Mouse (Mus musculus) brain, adult 2 months (tissue): Measurements from ENCODE around the gene Olfm4.

Experiments used
- DNase-seq: peaks from one replicate; pipeline ENCODE4 v3.0.0; 2011; ENCODE audit warnings: low read depth, low spot score

The Olfm4 gene

GRCm38 (mm10) chr14:80026078-80026477 is 42.2 kb downstream of the Olfm4 start:
- DNase-seq = peak; percentile 81

GRCm38 (mm10) chr14:80029297-80030001 is 45.6 kb downstream of the Olfm4 start:
- DNase-seq = peak; percentile 80

GRCm38 (mm10) chr14:80039645-80040272 is 55.9 kb downstream of the Olfm4 start:
- peak; percentile 31 for DNase-seq

- no peak for DNase-seq
Measured at GRCm38 (mm10) chr14:80046104-80046734, 62.3 kb downstream of the Olfm4 start.

GRCm38 (mm10) chr14:80047368-80048101 is 63.7 kb downstream of the Olfm4 start:
- peak; percentile 23 for DNase-seq

GRCm38 (mm10) chr14:80055725-80056124 is 71.8 kb downstream of the Olfm4 start:
- DNase-seq = no peak

GRCm38 (mm10) chr14:80061686-80062085 is 77.8 kb downstream of the Olfm4 start:
- no peak for DNase-seq

- no peak for DNase-seq
Measured at GRCm38 (mm10) chr14:80062896-80063295, 79.0 kb downstream of the Olfm4 start.

GRCm38 (mm10) chr14:80070580-80070979 is 86.7 kb downstream of the Olfm4 start:
- DNase-seq = no peak
